Mouse (Mus musculus) myocyte (in vitro differentiated cells): ENCODE data around the gene Osbpl3.
"Not testable (repeated sequence)": the region's sequence is repeated elsewhere in the genome, so short reads cannot be mapped to it uniquely, and the experiment has no call there.

ENCODE experiments used
- E2F4 ChIP-seq: IDR thresholded peaks from one replicate; pipeline ENCODE4 v1.6.1; 2011; ENCODE audit warnings: mild to moderate bottlenecking, control low read depth, moderate library complexity; ENCODE audit not compliant: insufficient read depth
- MAX ChIP-seq: IDR thresholded peaks from one replicate; pipeline ENCODE4 v1.6.1; 2011; ENCODE audit warnings: low read depth, mild to moderate bottlenecking, control low read depth
- MYOD1 ChIP-seq, 3 experiments: IDR thresholded peaks; one replicate each; pipeline ENCODE4 v1.6.1; 2011; ENCODE audit warnings: control low read depth in 2 of 3, low read depth in 2 of 3, mild to moderate bottlenecking in 2 of 3, moderate library complexity in 1 of 3; ENCODE audit not compliant: insufficient read length in 2 of 3, control insufficient read depth in 1 of 3
- MYOG ChIP-seq, 3 experiments: IDR thresholded peaks; one replicate each; pipeline ENCODE4 v1.6.1; 2011; ENCODE audit warnings: control low read depth in 2 of 3, low read depth in 2 of 3, mild to moderate bottlenecking in 2 of 3; ENCODE audit not compliant: insufficient read length in 2 of 3, control insufficient read depth in 1 of 3, insufficient read depth in 1 of 3
- POLR2A ChIP-seq: IDR thresholded peaks from one replicate; pipeline ENCODE4 v1.6.1; 2011; ENCODE audit warnings: low read depth, mild to moderate bottlenecking, control low read depth, moderate library complexity; ENCODE audit not compliant: insufficient read length
- POLR2AphosphoS2 ChIP-seq: IDR thresholded peaks from one replicate; pipeline ENCODE4 v1.6.1; 2011; ENCODE audit warnings: low read depth, control low read depth; ENCODE audit not compliant: insufficient read length
- REST ChIP-seq: IDR thresholded peaks from one replicate; pipeline ENCODE4 v1.6.1; 2011; ENCODE audit warnings: mild to moderate bottlenecking, control low read depth, moderate library complexity; ENCODE audit not compliant: insufficient read depth, insufficient read length
- SRF ChIP-seq: IDR thresholded peaks from one replicate; pipeline ENCODE4 v1.6.1; 2011; ENCODE audit warnings: low read depth; ENCODE audit not compliant: control insufficient read depth, insufficient read length
- TCF12 ChIP-seq: IDR thresholded peaks from one replicate; pipeline ENCODE4 v1.6.1; 2011; ENCODE audit warnings: mild to moderate bottlenecking, control low read depth; ENCODE audit not compliant: poor library complexity, insufficient read depth, severe bottlenecking
- USF1 ChIP-seq: IDR thresholded peaks from one replicate; pipeline ENCODE4 v1.6.1; 2011; ENCODE audit warnings: low read depth, mild to moderate bottlenecking, control low read depth, moderate library complexity

DNA sequence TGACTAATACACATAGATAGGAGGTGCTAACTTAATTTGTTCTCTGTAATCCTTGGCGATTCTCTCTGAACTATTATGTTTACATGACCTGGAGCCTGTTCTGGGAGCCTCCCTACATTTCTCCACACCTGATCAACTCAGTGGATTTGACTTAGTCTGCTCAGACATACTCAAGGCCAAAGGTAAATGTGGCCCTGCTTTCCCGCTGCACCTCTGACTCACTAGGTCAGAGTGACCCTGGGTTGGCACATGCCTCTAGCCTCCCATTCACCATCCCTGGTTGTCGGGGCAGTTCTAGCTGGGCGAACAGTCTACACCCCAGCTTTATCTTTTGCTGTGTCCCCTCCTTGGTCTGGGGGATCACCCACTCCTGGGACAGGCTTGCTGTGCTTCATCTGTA, 17.1 kb downstream of the Osbpl3 start:
- not testable (repeated sequence) for TF ChIP-seq MYOG (IDR thresholded peaks at IDR 0.05; ENCODE audit: control insufficient read depth in 1 of 3, insufficient read depth in 1 of 3, insufficient read length in 2 of 3, low read depth in 2 of 3); MYOD1 (IDR thresholded peaks at IDR 0.05; ENCODE audit: control insufficient read depth in 1 of 3, insufficient read length in 2 of 3, low read depth in 2 of 3); POLR2A; POLR2AphosphoS2; E2F4; USF1; TCF12; SRF; MAX; REST
